Mouse (Mus musculus): ENCODE measurements at regions not wholly inside any gene's neighbourhood (a gene's known extent, or its start where the extent isn't known, plus 50 kb on each side); places are given as distances from the start of the nearest gene placed in this dataset.
A peak's percentile ranks its signal among the peaks of the same experiment; 100 is the strongest.

DNA sequence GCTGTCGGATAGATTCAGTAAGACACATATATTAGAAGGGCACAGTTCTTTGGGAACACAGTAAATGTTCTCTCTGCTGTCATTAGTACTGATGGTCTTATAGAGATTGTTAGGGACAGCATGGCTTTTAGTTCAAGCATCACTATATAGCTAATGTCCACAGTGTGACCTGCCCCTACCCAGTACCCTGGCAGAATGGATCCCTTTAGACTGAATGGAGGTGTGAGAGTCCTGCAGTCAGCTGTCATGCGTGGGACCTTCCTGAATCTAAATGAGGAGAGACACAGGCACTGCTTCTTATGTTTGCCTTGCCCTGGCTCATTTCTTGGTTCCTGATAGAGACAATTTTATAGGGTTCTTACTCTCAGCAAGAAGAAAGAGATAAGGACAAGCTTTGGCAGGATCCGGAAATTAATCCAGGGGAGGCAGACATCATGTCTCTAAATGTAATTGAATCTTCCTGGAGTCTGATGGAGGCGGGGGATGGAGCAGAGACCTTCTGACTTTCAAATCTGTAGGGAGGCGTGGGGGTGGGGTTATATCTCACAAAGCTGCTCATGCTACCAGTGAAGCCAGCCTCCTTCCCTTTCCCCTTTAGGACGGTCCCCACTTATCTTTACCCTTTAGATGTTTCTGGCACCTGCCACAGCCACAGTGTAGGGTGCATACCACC, 456.5 kb downstream of the Dhx35 start:
- ATAC-seq (ENCODE audit: insufficient read depth) (no peak), DNase-seq (no peak)
- no peaks in the 10 kb centered on the region for H3K9me3 ChIP-seq (ENCODE audit: low read depth, low read length)

DNA sequence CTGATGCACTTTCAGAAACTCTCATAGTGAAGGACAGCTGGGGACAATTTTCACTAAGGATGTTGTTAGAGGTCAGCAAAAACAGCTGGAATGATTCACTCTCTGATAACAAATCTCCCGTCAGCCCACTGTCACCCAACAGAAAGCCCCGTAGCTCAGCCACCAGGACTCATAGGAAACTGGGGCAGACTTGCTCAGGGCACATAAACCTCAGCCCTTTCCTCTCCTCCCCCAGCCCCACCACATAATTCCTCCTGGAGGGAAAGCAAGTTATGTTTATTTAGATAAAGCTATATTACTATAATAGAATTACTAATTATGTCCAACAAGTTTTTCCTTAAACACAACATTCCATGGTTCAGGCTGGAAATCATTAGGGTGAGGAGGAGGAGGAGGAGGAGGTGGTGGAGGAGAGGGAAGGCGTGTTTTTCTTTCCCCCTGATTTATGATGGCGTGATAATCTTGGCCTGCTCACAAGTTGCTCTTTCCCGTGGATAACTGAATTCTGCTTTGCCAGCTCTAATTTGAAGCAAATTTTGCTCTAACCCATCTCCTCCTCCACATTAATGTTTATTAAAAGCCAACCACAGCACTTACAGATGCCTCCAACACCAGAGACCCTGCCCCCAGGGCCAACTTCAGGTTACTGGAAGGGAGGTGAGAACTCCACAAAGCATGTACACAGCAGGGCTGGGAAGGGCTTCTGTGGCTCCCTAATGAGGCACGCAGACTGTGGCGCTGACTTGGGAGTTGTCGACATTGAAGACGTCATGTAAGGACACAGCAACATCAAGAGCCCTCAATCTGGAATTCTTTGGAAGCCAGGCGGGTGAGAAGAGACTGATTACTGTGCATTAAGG, 475.8 kb downstream of the Dhx35 start:
- 0 out of 2 replicates have a peak overlapping the region, but pooled peaks have one; percentile 42 for H3K27ac ChIP-seq (ENCODE audit: low read depth)
- no peaks in the 10 kb centered on the region for H3K36me3 ChIP-seq (ENCODE audit: insufficient read depth)
- H3K9me3 ChIP-seq (ENCODE audit: low read depth, low read length) = no peaks in the 10 kb centered on the region
- DNase-seq (peak; percentile 81), ATAC-seq (ENCODE audit: insufficient read depth) (peak; percentile 93)
- H3K4me1 ChIP-seq (ENCODE audit: insufficient read depth) = no peaks in the 10 kb centered on the region
- no peak overlapping the region for H3K4me2 ChIP-seq
- no peaks in the 10 kb centered on the region for H3K27me3 ChIP-seq (ENCODE audit: insufficient read depth, low read length)
- no peak overlapping the region for H3K9ac ChIP-seq
- no peak overlapping the region for H3K4me3 ChIP-seq (ENCODE audit: low read depth, low read length)
- TF ChIP-seq CTCF (IDR thresholded peaks at IDR 0.05; ENCODE audit: low read depth) = no peak
- WGBS = 27% methylated on average over 10 of the region's 10 CpGs

More for the DNA sequence above, 456.5 kb downstream of the Dhx35 start:
- Histone ChIP-seq H3K27me3 (ENCODE audit: insufficient read depth, low read length) (no peaks in the 10 kb centered on the region), H3K4me3 (ENCODE audit: low read depth, low read length) (no peak overlapping the region), H3K27ac (ENCODE audit: low read depth) (no peak overlapping the region), H3K4me2 (no peak overlapping the region), H3K4me1 (ENCODE audit: insufficient read depth) (no peaks in the 10 kb centered on the region), H3K9ac (no peak overlapping the region), H3K36me3 (ENCODE audit: insufficient read depth) (no peaks in the 10 kb centered on the region)
- TF ChIP-seq CTCF (IDR thresholded peaks at IDR 0.05; ENCODE audit: low read depth) = no peak
- 57% methylated on average over 6 of the region's 6 CpGs for WGBS

DNA sequence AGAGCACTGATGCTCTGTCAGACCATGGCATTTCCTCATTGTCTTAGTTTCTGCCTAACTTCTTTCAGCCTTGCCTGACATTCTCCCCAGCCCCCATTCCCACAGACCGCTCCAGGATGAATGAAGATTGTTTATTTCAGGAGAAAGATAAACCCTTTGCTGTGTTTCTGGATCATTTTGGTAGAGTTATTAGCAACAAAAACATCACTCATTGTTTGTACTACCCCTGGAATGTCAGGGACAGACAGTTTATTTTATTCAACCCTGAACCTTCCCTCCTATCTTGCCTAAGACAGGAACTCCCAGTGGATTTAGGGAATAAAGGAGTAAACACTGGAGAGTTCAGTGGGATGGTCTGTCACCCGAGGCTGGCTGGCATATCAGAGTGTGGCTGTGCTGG, 484.3 kb downstream of the Dhx35 start:
- Histone ChIP-seq H3K4me3 (ENCODE audit: low read depth, low read length) (no peak overlapping the region), H3K4me2 (no peak overlapping the region), H3K9ac (no peak overlapping the region), H3K9me3 (ENCODE audit: low read depth, low read length) (no peaks in the 10 kb centered on the region), H3K27me3 (ENCODE audit: insufficient read depth, low read length) (no peaks in the 10 kb centered on the region), H3K4me1 (ENCODE audit: insufficient read depth) (no peaks in the 10 kb centered on the region), H3K27ac (ENCODE audit: low read depth) (no peak overlapping the region), H3K36me3 (ENCODE audit: insufficient read depth) (no peaks in the 10 kb centered on the region)
- ATAC-seq (ENCODE audit: insufficient read depth) = peak; percentile 17; the same call in 1 of the 2 replicates
- 11% methylated on average over 2 of the region's 2 CpGs for WGBS
- no peak for TF ChIP-seq CTCF (IDR thresholded peaks at IDR 0.05; ENCODE audit: low read depth)
- DNase-seq = peak; percentile 11

DNA sequence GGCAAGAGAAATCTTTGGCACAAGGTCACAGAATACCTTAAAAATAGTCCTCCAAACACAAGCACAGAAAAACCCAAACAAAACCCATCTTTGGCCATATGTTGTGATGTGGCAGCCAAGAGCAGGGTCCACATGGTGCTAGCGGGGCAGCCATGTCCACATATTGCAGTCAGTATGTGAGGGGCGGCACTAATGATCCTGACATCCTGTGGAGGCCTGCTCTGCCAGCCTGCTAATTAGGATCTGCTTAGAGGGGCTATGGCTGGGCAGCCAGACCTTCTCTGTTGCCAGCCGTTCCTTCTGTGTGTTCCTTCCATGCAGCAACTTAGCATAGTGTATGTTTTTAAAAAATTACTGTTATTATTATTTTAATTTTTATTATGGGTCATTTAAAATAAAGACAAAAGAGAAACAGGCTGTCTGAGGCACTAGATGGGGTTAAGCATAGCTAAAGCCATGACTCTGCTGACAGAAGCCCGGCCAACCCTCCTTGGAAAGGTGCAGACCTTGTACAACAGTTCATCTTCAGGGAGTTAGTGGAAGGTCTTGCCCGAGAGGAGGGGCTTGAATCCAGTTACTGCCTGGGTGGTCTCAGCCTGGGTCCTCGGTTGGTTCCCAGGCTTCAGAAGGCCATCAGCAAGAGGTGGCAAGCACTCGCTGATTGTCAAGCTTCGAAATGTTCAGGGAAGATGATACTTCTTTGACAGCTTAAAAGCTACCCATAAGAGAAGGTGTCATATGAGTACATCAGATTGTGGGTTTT, 487.1 kb downstream of the Dhx35 start:
- H3K27ac ChIP-seq (ENCODE audit: low read depth) = no peak overlapping the region
- H3K4me3 ChIP-seq (ENCODE audit: low read depth, low read length) = no peak overlapping the region
- H3K9me3 ChIP-seq (ENCODE audit: low read depth, low read length) = no peaks in the 10 kb centered on the region
- no peaks in the 10 kb centered on the region for H3K36me3 ChIP-seq (ENCODE audit: insufficient read depth)
- no peak overlapping the region for H3K9ac ChIP-seq
- ATAC-seq (ENCODE audit: insufficient read depth) = no peak
- DNase-seq = no peak
- TF ChIP-seq CTCF (IDR thresholded peaks at IDR 0.05; ENCODE audit: low read depth) = no peak
- 74% methylated on average over 8 of the region's 8 CpGs for WGBS
- H3K27me3 ChIP-seq (ENCODE audit: insufficient read depth, low read length) = no peaks in the 10 kb centered on the region
- no peak overlapping the region for H3K4me2 ChIP-seq
- no peaks in the 10 kb centered on the region for H3K4me1 ChIP-seq (ENCODE audit: insufficient read depth)

DNA sequence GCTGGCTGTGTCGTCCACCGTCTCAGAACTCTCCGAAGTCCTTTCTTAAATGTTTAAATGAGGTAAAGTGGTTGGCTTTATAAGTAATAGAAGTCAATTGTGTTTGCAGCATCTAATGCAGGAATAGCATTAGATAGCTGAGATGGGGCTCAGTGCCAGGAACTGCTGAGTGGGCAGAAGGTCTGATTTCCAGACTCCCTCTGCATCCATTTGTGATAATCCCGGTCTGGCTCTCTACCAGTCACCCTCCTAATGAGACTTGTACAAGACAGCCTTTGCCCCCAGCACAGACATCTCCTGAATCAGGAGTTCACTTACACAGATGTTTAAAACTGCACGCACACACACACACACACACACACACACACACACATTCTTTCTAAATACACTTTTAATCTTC, 489.5 kb downstream of the Dhx35 start:
- Histone ChIP-seq H3K4me3 (ENCODE audit: low read depth, low read length) (no peak overlapping the region), H3K27ac (ENCODE audit: low read depth) (no peak overlapping the region), H3K9me3 (ENCODE audit: low read depth, low read length) (no peaks in the 10 kb centered on the region), H3K27me3 (ENCODE audit: insufficient read depth, low read length) (no peaks in the 10 kb centered on the region), H3K9ac (no peak overlapping the region), H3K36me3 (ENCODE audit: insufficient read depth) (no peaks in the 10 kb centered on the region), H3K4me1 (ENCODE audit: insufficient read depth) (no peaks in the 10 kb centered on the region), H3K4me2 (no peak overlapping the region)
- no peak for TF ChIP-seq CTCF (IDR thresholded peaks at IDR 0.05; ENCODE audit: low read depth)
- WGBS = 58% methylated on average over 5 of the region's 5 CpGs
- DNase-seq = peak; percentile 33
- no peak for ATAC-seq (ENCODE audit: insufficient read depth)

DNA sequence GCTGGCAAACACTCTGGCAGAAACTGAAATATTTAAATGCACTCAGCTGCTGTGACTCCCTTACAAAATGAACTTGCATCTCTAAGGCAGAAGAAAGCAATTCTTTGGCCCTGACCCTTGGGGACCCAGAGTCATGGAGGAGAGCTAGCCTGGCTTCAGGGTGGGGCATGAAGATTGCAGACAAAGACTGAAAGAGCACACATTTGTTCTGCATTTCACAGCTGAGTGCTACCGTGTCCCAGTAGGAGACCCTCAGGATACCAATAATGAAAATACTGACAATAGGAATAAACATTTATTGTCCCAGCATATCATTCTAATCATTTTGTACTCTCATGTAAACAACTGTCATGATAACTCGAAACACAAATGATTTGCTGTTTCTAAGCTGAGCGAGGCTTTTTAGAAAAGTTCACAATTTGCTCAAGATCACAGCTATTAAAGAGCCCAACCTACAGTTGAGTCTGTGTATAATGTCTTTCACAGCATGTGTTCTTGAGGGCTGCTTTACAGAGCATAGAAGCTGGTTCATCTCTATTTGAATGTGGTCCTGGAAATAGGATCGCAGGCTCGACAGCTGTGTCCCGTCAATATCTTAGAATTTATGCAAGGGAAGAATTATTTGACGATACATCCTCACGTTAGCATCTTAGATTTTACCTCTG, 490.1 kb downstream of the Dhx35 start:
- peak; percentile 75; the same call in 1 of the 2 replicates for ATAC-seq (ENCODE audit: insufficient read depth)
- Histone ChIP-seq H3K4me1 (ENCODE audit: insufficient read depth) (no peaks in the 10 kb centered on the region), H3K4me2 (no peak overlapping the region), H3K27ac (ENCODE audit: low read depth) (no peak overlapping the region), H3K9ac (no peak overlapping the region), H3K27me3 (ENCODE audit: insufficient read depth, low read length) (no peaks in the 10 kb centered on the region), H3K36me3 (ENCODE audit: insufficient read depth) (no peaks in the 10 kb centered on the region), H3K9me3 (ENCODE audit: low read depth, low read length) (no peaks in the 10 kb centered on the region), H3K4me3 (ENCODE audit: low read depth, low read length) (no peak overlapping the region)
- DNase-seq = peak; percentile 74
- WGBS = 42% methylated on average over 8 of the region's 8 CpGs
- no peak for TF ChIP-seq CTCF (IDR thresholded peaks at IDR 0.05; ENCODE audit: low read depth)

All from lung, embryonic 14.5 days (tissue).